Mouse (Mus musculus) ovary, postnatal 10 days (tissue): ENCODE results near the gene Comtd1.
A peak's percentile ranks its signal among the peaks of the same experiment; 100 is the strongest.

Experiments used
- DNase-seq: peaks from one replicate; pipeline ENCODE4 v3.0.0; 2022; ENCODE audit warnings: low spot score

The Comtd1 gene

DNA sequence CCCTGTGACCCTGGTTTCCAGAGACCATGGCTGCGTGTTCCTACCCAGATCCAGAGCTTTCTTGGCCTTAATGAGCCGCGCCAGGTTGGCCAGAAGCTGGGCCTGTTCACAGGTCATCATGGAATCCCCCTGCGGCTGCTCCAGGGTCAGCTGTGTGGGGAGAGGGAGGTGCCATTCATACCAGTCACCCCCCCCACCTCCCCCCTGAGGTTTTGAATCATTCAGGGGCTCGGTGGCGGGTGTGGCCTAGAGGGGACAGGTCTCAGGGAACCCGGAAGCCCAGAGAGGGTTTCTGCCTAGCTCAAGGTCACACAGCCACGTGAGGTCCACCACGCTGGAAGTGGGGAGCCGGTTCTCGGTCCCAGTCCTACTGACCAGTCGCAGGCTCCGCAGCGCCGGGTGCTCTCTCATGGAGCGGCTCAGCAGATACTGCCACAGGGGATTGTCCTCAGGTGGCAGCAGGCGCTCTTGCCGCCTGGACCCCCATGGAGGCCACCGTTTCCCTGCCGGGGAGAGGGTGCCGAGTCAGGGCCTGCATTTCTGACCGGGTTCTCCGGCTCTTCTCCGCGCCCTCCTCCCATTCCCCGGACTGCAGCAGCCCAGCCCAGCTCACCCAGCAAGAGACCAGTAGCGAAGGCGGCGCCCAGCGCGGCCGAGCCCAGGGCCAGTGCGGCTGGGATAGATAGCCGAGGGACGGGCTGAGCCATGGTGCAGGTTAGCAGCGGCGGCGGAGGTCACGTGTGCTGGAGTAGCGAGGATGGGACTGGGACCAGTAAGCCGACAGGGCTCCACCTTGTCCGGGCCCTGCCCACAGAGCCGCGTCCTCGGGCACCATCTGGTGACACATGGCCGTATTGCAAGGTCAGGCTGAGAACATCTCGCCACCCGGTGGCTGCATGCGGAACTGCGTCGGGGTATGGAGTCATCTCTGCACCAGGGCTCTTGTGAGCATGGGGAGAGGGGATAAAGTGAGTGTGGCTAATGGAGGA is at the start of gene Comtd1:
Gene Comtd1, minus strand, starts transcription at position 812 of the 989 bp plus-strand sequence.
- peak; percentile 95 for DNase-seq

DNA sequence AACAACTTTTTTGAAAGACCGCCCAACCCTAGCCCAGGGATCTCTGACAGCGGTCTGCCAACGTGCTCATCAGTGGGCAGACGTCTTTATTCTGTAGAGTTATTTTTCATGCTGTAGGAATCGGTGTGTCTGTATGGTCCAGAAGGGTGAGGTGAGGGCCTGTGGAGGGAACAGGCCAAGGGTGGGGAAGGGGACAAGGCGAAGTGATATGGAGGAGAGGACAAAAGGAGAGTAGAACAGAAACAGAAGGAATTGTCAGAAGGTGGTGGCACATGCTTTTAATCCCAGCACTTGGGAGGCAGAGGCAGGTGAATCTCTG is 43.5 kb upstream of the Comtd1 start:
- DNase-seq, result no peak

DNA sequence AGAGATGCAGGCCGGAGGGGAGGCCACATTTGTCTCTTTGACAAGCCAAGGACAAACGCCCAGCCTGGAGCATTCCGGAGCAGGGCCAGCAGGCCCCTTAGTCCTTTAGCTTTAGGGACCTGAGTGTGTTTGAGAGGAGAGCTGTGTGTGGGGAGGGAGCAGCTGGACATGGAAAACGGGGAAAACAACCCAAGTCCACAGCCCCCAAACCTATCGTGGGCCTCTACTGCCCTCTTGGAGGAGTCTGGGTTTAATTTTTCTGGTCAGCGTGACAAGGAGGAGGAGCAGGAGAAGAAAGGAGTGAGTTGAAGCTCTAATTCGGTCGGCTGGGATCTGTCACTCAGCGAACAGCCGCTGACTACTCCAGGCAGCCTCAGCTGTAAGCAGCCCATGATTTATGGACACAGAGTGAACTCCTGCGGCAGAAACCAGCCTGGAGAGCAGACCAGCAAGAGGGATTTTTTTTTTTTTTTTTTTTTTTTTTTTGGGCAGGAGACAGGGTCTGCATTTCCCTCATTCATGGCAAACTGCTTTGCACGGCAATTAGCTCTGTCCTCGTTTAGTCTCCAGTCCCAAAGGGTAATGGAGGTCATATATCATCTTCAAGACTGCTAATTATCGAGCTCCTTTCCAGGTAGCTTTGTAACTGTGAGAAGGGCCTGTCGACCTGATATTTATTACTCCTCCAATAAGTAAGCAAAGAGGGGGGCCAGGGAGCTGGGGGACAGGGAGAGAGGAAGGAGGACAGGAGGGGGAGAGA is 43.0 kb upstream of the Comtd1 start:
- DNase-seq, result peak; percentile 16

DNA sequence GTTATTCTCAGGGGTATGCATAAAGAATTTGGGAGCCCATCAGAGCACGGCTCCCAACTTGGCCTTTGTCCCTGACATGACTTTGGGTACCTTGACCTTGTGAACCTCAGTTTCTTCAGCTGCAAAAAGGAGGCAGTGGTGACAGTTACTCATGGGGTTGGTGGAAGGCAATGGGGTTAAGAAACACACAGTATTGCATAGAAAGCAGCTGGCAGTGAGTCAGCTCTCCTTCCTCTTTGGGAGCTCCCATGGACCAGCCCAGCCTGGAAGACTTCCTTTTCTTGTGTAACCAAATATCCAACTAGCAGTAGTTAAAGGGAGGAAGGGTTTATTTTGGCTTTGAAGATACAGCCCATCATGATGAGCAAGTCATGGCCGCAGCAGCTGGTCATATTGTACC is 41.7 kb upstream of the Comtd1 start:
- no peak for DNase-seq

DNA sequence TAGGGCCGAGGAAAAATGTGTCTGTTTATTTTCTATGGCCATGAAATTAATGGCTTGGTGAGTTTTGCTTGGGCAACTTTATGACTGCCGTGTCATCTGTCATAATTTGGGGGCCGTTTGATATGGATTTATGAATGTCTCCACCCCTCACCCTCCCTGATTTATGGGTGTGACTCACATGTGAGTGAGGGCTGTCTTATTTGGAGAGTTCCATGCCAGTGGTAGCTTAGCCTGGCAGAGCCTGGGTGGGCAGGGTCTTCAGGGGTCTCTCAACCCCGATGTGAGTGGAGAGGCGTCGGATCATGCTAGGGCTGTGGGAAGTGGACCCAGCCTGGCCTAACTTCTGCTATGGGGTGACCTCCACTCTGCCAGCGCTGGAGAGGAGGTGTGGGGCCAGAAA is 18.0 kb upstream of the Comtd1 start:
- no peak for DNase-seq

DNA sequence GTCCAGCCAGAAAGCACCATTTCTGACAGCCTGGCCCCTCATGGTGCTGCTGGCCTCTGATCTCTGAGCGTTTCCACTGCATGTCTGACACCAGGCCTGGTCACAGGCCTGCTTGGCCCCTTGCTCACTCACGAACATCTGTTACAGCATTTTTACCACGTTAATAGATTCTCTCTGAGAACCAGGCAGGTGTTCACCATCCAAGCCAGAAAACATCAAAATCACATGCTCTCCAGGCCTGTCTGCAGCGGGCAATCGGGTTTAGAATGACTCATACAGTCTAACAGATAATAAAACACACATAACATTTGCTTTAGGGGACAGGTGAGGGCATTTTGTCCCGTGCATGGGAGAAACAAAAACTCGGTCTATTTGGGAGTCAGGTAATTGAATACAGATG is 17.5 kb upstream of the Comtd1 start:
- DNase-seq, result no peak

DNA sequence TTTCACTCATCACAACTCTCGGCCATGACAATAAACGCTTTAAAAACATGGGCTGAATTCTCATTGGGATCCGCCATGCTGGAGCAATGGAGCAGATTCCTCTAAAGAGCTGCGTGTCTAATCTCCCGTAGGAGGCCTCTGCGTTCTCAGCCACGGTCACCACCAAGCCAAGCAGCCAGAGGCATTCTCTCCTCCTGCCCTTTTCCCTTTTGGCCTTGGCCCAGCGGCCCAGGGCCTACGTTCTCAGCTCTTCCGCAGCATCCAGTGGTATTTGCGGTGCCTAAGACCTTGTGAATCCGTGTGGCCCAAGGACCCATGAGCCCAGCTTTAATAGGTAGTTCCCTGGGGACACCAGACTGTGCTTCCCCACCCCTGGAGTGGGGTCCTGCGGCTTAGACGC is 8.1 kb upstream of the Comtd1 start:
- no peak for DNase-seq

DNA sequence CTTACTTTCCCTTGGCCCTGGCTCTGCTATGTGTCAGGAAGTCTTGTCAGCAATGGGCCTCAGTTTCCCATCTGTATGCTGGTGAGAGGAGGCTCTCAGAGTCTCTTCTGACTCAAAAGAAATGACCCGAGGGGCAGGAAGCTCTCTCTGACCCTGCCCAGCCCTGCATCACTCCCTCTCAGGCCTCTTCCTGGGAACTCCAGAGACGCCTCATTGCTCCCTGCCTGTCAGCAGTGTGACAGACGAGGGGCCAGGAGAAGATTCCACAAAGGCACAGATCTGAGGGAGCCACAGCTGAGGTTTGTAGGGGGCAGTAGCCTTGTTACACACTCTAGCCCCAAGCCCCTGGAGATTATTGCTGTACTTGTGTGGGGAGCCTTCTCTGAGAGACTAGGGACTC is 7.2 kb upstream of the Comtd1 start:
- DNase-seq, result no peak

DNA sequence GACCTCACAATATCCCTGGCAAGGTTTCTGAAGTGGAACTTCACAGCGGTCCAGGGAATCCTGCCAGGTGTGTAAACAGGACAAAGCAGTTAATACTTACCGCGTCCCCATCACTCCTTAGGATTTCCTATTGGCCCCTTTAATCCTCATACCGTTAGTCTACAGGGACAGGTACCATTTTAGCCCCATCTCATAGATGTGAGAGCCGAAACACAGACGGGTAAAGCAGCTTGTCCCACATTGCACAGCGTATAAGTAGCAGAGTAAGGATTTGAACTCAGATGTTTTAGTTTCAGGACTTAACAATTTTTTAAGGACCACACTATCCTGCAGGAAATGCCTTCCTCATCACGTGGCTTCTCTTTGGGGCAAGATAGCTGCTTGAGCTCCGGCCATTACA is 5.5 kb upstream of the Comtd1 start:
- DNase-seq, result no peak

DNA sequence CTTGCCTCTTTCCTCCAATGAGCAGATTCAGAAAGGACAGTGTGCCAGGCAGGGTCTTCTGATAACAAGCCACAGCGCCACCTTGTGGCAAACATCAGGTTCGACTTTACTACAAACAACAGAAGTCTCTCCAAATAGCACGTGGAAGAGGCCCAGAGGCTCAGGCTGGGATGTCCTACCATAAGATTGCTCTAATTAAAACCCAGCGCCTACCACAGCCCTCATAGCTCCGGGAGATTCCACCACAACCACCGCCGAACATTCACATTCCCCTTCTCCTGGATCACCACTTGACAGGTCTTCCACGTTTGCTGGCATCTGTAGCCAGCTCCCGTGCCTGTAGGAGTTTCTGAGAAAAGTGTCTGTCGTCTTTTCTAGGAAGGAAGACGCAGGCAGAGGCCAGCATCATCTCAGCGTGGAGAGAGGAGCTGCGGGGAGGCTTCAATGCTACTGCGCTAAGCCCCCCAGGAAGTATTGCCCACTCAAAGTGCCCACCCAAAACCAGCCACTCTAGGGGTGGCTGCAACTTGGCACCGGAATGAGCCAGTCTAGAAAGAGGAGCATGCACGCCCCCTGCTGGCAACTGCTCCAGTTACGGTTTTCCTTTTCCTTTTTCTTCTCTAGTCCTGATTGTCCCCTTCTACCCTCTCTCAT is 4.8 kb upstream of the Comtd1 start:
- DNase-seq, result peak; percentile 37

DNA sequence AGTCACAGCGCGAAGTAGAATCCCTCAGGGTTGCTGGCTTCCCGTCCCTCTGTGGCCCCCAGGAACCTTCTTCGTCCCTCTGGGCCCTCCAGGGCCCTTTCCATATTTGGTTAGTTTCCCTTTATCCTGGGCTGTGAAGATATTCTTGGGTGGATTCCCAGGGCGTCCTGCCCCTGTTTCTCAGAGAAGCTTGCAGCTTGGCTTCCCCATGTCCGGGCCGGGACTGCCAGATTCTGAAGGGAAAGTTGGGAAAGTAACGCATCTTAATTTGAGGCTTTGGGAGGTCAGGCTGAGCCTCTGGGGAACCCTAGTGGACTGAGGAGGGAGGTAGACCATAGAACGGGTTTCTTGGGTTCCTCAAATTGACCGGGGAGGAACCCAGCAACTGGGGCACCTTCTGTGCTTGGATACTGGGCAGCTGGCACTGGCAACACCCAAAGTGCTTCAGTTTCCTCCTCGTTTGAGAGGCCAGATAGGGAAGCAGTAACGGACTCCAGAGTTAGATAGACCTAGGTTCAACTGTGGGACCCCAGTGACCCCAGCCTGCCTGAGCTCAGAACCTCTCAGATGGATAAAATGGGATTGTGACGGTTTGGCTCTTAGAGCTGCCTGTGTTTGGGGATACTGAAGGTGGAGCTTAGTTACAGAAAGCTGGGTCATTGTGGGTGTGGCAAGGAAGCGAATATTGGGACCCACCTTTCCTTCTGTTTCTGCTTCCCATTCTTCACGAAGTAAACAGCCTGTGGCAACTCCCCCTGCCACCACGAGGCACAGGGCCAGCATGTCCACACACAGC is 3.4 kb upstream of the Comtd1 start:
- no peak for DNase-seq

DNA sequence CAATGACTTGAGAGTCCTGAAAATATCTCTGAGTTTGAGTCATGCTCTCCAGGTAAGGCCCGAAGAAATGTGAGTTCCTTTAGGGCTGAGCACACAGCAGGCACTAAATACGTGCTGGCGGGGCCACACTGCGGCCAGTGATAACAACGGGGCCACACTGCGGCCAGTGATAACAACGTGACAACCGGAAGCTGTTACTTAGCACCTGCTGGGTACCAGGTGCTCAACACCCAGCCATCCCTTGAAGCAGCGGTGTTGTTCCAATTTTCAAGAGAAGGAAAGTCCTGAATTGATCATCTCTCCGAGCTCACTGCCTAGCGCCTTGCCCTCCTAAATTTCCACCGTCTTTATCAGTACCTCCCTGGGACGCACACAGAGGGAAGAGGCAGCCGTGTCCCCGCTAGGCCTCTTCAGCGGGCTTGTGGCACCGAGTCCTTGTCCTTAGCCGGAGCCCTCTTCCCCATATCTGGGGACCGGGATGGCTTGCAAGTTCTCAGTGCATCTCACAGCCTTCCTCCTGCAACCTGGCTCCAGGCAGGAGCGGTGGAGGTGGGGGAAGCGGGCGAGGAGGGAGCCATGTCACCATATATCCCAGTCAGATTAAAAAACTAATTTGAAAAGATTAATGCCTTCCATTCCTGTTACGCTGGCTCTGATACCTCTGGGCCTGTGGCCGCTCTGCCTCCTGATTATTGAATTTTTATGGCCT is 1.8 kb upstream of the Comtd1 start:
- no peak for DNase-seq

DNA sequence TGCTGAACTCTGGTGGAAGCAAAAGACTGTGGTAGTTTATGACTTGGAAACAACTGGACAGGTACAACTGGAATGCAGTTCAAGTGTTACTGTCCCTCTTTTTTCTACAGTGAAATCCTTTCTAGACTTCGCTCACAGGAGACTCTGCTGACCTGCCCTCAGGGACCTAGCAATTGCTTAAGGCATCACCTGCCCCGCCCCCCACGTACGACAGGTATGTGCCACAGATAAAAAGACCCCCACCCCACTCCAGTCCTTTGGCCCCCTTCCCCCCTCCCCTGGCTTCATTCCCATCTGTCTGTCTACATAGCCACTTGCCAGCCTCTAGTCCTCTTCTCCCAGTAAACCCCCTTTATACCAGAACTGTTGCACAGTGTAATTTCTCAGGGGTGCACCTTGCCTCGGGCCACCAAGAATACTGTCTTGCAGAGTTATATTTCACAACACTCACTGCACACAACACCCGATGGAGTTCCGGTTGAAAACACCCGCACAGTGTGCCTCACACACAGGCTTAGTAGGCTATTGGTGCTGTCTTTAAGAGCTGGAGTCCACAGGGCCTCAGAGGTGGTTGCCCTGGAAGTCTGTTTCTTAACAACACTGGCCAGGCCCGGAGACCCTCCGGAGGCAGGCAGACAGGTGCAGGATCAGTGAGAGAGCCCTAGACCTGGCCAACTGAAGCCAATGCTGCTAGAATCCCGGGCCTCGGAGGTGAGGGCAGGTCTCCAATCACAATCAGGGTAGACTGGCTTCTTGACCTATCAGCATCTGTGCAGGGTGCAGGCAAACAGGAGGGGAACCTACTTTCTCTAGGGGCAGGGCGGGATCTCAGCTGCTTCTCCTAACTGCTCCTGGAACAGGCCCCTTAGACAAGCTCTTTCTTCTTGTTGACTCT is 994 bp upstream of the Comtd1 start:
- DNase-seq, result no peak

DNA sequence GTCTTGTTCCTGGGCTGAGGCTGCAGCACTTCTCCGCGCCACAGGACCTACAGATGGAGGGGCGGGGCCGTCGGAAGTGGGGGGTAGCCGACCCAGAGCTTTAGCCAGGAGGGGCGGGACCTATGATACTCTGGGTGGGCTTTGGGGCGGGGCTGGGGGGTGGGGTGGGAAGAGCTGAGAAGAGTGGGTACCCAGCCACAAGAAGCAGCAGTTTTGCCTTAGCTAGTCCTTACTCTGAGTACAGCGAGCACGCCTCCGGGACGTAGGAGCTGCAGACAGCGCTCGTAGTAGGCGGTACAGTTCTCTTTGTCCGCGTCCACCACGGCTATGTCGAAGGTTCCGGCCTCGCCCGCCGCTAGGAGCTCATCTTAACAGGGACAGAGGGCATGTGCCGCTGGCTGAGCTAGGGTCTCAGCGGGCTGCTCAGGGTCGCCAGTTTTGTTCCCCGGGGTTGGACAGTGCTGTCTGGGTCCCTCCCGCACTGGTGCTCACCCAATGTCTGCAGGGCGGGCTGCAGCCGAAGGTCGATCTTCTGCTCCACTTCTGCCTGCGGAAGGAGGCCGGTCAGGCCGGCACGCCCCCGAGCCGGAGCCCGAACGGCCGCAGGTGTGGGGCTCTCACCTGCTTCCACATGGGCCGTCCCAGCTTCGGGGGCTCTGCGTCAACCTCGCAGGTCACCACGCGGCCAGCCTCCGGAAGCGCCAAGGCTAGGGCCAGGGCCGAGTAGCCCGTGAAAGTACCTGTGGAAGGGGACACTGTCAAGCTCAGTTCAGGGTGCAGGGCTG is 1.2 kb downstream of the Comtd1 start:
- DNase-seq, result no peak

DNA sequence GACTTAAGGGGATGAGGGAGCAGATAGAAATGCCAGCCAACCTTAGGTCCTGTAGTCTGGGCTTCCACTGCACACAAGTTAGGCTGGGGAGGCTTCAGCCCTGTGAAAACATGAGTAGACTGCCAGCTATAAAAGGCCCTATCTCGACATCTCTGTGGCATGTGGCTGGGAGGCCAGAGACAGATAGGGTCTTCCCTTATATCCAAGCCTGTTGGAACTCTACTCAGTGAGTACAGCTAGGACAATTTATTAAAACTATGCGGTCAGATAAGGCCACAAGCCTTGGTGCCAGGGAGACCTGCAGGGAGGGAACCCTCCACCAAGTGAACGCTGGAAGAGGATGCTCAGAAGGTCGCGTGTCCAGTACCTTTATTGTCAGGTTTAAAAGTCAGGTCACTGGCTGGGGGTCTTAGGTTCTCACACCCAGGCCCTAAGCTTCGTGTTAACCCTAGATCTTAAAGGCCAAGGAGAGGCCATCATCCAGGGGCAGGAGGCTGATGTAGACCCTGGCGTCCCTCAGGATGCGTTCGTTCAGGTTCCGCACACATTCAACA is 1.9 kb downstream of the Comtd1 start:
- DNase-seq, result no peak

DNA sequence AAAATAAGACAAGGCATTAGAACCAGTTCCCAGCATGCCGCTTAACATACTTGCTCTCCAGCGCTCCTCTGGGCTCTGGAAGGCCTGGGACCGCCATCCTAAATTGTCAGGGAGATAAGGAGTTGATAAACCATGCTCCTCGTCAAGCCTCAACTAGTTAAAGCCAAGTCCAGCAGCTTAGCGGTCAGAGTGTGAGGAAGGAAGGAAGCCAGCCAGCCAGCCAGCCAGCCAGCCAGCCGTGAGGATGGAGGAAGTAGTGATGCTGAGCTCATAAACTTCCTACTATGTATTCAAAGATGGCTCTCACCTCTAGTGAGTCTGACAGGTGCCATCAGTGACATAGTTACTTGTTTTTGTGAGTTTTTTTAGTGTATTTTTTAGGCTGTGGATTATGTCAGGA is 5.5 kb downstream of the Comtd1 start:
- no peak for DNase-seq

DNA sequence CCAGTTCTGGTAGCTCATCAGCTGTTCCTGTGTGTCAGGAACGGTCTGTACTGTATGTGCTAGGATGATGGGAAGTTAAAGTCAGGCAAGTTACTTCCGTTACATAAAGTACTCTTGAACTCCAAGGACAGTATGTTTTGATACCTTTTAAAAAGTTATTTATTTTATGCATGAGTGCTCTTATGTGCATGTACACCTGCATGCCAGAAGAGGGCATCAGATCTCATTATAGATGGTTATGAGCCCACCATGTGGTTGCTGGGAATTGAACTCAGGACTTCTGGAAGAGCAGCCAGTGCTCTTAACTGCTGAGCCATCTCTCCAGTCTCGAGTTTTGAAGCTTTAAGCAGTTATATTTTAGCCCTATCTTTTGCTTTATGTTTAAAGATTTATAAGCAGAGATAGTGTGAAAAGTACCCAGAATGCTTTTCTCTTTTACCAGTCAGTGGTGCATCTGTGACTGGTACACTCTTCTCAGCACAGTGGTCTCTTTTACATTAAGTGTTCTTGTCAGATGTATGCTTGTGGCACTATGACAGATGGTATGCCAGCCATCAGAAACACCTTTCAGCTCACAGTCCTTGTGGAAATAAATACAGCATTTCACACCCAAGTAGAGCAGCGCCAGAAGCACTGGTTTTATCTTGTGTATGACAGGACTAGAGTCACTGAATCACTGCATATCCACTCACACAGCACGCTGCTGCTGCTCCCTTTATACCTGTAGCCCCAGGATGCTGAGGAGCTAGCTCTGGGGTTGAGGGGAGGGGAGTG is 6.8 kb downstream of the Comtd1 start:
- DNase-seq, result no peak

DNA sequence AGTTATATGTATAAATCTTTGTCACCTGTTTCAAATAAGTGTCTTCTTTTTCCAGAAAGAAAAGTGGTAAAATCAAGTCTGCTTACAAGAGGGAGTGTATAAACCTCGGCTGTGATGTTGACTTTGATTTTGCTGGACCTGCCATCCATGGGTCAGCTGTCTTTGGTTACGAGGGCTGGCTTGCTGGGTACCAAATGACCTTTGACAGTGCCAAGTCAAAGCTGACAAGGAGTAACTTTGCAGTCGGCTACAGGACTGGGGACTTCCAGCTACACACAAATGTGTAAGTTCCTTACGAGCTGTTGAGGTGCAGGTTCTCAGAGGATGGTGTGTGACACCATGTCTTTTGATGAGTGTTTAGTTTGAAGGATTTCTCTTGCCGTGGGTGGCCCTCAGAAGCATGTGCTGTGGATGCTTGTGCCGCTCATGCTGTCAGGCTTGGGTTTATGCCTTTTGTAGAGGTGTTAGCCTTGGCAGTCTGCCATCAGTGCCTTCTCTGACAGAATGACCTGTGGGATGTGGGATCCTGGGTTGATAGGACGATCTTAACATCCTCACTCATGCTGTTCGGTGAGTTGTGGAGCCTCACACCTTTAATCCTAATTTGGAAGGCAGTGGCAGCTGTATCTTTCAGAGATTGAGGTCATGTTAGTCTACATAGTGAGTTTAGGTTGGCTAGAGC is 10.3 kb downstream of the Comtd1 start:
- DNase-seq, result no peak
